Mouse (Mus musculus) CD4-positive, CD25-positive, alpha-beta regulatory T cell, adult 2 months (primary cell): ENCODE data around the gene 2310057M21Rik.
"Not testable (repeated sequence)": the region's sequence is repeated elsewhere in the genome, so short reads cannot be mapped to it uniquely, and the experiment has no call there.

Experiments used
- DNase-seq: peaks from one replicate; pipeline ENCODE4 v3.0.0-alpha.2; 2012; ENCODE audit warnings: low read depth, low spot score

The 2310057M21Rik gene

DNA sequence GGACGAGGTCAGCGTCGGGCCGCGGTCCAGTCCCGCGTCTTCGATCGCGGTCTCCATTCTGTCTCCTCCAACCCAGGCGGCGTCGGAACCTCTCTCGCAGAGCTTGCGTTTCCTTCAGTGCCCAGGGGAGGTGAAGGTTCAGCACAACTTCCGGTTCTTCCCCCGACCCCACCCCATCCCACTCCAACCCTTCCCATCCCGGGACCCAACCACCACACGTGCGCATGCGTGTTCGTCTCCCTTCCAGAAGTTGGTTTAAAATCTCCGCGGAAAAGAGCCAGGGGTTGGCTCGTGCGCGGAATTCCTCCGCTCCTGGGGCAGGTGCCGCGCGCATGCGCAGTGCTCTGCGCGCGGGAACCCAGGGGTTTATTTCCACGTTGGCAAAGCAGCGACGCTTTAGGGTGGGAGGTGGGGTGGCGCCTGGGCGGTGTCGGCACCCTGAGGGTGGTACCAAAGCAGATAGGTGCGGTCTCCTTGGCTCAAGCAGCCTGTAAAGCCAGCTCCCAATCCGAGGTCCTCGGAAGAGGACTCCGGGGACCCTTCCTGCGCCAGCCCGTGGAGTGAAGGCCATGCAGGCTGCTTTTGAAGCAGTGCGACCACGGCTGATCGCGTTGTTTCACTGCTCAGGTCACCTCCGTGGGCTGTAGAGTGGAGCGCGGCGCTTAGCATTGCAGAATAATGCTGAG, at the start of gene 2310057M21Rik:
2310057M21Rik (minus strand) TSS at position 145 of the 686 bp plus-strand sequence.
- peak; percentile 92 for DNase-seq

DNA sequence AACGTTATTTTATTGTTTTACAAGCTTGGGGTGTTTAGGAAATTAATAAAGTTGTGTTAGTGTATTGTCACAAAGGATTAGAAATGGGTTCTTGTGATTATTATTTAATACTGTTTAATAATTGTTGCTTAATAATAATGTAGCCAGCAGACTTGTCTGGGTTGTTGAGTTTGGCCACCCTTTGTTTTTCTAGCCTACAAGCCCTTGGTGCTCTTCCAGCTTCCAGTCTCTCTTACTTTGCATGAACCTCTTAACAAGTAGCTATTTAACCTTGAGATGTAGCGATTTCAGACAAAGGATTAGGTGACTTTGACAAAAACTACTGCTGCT, 49.3 kb upstream of the 2310057M21Rik start:
- no peak for DNase-seq

DNA sequence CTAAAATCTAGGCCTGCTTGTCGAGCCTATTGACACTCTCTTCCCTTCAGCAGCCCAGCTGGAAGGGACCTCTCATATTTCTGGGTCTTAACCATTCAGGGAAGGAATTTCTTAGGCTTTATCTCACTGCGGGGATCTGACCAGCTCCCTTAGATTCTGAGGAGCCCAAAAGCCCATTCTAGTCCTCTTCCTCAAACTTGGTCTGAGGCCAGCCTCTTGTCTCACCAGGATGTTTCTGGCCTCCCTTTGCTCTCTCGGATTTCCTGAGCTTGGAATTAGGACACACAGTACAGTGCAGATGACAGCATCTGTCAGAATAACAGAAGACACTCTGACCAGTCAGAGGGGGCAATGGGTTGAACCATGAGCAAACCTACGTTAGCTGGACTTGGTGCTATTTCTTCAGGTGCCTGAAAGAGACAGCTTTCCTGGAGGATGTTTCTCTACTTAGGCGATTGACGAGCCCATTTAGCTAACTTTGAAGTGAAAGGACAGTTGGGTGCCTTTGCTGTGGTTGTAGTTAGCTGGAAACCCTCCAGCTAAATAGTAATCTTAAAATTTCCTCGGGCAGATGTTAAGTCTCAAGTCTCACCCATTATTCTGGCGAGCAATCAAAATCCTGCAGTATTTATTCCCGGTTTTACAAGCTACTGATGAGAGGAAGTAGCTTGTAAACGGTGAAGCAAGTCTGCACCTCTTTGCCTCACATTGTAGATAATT, 48.8 kb upstream of the 2310057M21Rik start:
- DNase-seq: no peak

DNA sequence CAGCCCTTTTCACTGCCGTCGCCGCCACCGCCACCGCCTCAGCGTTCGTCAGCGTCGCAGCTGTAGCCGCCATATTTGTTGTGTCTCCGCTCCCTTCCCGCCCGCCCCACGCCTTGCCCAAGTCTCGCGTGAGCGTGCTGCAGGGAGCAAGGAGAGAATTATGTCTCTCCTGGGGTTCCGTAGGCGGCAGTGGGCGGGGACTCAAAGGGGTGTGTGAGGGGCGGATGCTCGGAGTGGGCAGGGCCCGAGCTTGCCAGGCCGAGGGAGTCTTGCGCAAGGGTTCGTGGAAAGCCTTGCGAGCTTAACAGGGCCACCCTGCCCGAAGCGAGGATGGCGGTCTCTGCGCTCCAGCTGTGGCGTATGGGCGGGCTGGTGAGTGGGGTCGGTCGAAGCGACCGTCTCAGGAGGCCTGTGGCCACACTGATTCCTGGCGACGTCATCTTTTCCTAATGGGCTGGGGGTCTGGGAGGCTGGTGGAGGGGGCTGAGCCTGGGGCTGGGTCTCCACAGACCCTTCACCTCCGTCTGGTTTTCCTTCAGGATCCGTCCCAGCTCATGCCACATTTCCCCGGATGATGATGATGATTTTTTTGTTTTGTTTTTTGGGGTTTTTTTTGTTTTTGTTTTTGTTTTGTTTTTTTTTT, 48.0 kb upstream of the 2310057M21Rik start, which contains the start of the genes Ikzf5 and Acadsb:
Ikzf5 (minus strand) TSS at position 106 of the 643 bp plus-strand sequence.
Acadsb (plus strand) TSS at position 186 of the 643 bp plus-strand sequence.
- DNase-seq: peak; percentile 99

DNA sequence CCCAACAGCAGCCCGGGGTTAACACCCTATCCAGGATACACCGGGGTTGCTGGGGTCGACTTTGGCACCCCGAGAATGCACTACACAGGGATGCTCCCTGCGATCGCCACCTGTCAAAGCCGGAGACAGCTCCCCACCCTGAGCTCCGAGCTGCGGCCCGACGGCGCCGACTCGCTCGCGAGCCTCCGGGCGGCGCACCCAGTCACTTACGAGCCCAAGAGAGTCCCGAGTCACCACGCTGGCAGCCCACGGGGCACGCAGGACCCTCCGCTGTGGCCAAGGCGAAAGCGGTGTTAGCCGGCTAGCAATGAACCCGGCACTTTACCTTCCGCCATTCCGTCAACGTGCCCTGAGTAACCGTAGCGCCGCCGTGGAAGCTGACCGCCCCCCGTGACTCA, 47.4 kb upstream of the 2310057M21Rik start:
- no peak for DNase-seq

DNA sequence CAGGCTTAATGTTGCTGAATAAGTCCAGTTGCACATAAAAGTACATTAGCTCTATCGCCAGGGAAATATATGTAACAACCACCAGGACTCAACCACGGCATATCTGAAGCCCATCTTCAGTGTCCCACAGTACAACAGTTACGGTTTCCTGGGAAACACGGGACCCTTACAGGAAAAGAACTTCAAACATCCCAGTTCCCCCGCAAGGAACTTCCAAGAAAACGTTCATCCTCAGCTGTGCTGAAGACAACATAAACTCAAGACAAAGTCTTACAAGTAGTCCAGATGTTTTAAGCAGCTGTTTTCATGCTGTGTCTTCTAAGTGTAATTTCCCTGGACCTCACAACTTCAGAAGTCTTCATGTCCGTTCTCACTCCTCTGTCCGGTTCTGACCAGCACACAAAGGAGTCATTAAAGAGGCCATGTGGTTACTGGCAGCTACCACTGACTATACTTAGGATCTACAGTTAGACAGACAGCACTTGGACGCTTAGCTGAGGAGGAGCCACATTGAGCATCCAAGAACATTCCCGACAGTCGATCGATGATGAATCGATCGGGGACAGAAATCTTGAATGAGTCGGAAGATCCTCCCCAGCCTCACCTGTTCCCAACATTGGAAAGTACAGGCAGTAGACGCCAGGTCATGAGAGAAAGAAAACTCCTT, 46.9 kb upstream of the 2310057M21Rik start:
- peak; percentile 9 for DNase-seq

DNA sequence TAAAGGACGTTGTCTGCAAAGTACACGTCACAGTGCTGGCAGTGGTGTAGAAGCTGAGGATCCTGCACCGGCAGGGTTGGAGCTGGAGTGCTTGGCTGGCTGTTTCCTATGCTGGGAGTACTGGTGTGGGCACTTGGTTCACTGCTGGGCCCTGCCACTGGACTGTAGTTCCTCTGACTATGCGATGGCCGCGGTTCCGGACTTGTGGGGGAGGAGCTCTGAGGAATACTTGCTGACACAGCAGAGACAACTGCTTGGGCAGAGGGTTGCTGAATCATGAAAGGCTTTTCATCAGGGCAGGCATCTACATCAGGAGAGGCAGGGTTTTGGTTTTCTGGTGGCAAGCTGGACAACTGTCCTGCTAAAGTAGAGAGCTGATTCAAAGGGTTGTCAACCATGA, 29.2 kb upstream of the 2310057M21Rik start:
- not testable (repeated sequence) for DNase-seq

DNA sequence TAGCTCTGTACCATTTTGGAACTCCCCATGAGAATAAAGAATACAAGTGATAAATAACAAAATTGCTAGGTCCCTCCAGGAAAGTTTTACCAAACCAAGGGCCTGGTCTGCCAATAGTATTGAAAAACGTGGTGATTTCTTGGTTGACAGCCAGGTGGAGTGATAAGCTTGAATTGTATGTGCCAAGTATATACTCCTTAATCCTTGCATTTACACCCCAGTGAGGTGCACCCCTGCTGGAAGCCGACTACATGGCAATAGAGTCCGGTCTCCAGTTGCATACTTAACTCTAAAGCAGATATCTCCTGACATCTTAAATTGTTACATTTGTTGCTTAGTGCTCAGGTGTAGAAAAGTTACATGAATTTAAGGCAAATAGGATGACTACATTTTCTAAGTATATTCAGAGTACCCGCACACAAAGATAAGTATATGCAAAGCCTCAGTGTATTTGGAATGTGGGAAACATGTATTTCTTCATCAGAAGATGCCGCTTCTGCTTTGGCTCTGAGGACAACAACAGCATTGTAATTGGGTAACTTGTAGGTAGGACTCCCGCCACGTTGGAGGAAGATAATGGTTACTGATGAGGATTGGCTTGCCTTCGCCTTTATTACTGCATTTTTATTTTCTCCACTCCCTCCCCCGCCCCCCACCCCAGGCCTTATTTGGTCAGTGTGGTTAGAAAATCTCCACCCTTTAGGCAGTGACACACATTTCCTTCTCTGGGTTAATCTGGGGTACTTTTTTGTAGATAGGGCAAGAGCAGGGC, 9.5 kb upstream of the 2310057M21Rik start:
- peak; percentile 39 for DNase-seq

DNA sequence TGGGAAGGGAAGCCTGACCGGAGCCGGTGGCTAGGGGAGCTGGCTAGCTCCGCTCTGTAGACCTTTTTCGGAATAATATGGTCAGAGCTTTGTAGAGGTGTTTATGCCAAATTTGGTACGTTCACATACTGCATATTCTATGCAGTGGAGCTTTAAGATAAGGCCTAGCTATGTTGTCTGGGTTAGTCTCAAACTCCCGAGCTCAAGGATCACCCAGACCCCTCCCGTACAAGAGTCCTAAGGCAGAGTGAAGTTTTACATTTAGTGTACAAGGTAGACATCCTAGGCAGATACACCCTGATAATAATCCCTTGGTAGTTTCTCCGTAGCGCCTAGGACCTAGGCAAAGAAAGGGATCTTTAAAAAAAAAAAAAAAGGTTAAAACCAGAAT, 8.9 kb upstream of the 2310057M21Rik start:
- no peak for DNase-seq

DNA sequence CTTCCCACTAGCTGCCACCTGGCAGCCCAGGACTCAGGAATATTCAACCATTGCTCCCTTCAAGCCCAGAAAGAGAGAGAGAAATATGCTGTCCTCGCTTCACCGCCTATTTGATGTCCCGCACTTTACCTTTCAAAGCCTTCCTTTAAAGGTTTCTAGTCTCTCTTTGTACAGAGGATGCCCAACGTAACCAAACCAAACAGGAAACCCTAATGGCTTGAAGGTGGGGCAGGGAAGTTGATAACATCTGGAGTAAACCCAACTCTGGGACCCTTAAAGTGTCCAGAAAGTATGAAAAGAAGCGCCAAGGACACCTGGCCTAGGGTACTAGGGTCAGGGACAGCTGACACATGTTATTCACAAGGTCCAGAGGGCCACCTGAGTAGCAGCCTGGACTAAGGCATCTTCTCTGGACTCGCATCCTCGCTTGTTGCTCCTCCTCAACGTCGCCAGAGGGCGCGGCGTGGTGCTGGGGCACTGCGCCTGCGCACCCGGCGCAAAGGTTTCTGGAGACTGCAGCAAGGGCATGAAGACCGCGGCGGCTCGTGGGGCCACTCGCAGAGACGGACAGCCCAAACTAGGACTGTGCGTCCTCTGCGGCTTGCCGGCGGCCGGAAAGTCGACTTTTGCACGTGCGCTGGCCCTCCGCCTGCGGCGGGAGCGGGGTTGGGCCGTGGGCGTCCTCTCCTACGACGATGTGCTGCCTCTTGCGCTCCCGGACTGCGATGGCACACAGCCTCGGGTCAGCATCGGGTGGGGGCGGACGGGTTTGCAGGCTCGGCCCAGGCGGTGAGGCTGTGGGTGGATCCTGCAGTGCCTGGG, 8.3 kb upstream of the 2310057M21Rik start, which contains the start of gene Pstk:
Pstk (plus strand) TSS at position 494 of the 822 bp plus-strand sequence.
- DNase-seq: peak; percentile 93

DNA sequence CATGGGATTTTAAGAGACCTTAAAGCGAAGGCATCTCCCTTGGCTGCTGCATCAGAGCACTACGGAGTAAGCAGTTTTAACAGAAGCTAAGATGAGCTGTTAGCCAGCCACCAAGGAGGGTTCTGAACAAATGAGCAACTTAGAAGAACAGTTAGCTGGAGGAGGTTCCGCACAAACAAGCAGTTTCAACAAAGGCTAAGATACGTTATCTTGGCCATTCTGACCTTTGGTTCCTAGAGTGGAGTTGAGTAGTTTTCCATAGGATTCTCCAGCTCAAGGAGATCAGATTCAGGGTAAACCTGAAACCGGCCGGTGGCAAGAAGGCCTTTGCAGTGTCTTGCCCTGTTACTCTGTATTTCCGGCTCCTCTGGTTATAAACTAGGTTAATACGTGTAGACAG, 1.6 kb upstream of the 2310057M21Rik start:
- no peak for DNase-seq

DNA sequence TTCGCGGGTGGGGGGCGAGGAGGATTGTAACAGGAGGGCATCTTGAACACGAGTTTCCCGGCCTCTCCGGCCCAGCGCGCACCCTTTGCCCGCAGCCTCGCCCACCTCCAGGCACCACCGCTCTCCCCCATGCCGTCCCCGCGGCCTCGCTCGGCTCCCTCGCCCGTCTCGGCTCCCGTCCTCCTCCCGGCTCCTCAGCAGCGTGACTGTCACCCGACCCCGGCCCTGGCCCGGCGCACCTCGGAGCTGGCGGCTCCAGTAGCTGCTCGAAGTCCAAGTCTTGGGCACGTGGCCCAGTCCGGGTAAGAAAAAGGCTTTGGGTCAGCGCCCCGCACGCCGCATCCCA, 317 bp downstream of the 2310057M21Rik start:
- DNase-seq: no peak

DNA sequence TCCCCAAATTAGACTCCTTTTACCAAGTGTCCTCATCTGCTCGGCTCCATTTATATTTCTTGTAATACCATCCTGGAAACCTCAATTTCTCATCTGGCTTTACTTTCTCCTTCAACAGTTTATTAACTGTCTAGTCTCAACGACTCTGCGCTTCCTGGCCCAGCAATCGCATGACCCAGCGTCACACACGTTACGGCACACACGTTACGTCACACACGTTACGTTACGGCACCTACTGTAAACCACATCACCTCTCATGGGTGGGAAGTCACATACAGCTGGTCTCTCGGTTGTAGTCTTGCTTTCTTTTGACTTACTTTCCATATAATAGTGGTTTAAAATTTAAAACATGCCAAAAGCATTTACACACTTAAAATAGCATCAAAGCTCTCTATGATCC, 6.5 kb downstream of the 2310057M21Rik start:
- no peak for DNase-seq

DNA sequence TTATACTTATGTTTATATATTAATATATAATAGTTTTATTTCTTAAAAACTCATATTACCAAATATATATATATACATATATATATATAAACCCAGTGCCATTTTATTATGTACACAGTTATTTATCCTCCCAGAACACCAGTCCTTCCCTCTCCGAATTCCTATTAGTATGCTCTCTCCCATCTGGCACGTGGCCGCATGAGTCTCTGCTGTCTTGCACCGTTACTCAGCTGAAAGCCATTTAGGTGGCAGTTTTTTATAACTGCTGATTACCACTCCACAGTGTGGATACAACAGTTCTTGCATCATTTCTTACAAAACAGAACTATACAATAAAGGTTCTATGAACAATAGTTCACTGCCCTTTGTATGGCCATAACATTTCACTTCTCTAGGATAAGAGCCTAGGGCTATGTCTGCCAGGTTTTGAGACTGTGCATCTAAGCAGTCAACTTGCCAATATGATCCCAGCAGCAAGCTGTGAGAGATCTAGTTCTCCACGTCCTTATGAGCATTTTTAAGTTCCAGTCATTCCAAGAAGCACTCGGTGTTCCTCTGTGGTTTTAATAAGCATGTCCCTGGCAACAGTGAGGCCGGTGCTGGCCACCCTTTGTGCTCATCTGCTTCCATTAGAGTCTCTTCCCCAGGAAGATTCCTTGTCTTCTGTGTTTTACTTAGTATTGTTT, 16.6 kb downstream of the 2310057M21Rik start:
- DNase-seq: no peak

DNA sequence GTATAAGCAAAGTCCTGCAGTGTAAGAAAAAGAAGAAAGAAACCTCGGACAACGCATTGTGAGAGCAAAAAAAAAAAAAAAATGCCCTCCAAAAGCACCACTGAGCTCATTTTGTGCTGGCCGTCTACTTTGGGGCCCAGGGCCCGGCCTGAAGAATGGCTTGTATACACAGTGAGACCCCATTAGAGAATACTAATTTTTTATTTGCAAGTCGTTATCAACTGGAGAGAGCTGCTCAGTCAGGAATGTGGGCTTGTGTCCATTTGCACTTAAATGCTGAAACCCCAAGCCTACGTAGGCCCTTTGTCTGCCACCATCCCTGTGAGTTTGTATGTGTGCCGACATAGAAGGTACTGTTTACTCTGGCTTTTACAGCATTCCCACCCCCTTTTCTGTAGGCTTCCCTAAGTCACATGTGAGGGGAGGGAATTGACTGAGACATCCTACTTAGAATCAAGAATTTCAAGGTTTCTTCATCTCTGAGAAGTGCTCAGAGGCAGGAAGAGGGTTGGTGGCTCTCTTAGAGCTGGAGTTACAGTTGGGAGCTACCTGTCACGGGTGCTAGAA, 25.0 kb downstream of the 2310057M21Rik start:
- no peak for DNase-seq

DNA sequence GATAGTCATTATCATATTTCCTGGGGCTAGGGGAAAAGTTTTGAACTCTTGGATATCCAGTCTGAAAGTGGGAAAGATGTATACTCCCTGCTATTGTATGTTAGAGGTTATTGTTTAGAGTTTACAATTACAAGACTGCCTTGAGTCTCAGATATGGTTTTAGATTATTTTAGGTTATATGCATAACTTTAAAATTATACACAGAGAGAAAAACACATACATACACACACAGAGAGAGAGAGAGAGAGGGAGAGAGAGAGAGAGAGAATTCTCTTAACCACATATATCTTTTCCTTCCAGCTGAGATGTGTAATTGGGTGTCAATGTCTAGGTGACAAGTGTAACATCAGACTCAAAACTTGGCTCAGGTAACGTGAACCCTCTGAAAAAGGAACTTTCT, 29.0 kb downstream of the 2310057M21Rik start, which contains the start of gene Fam24a:
Fam24a (plus strand) TSS at position 301 of the 400 bp plus-strand sequence.
- no peak for DNase-seq

DNA sequence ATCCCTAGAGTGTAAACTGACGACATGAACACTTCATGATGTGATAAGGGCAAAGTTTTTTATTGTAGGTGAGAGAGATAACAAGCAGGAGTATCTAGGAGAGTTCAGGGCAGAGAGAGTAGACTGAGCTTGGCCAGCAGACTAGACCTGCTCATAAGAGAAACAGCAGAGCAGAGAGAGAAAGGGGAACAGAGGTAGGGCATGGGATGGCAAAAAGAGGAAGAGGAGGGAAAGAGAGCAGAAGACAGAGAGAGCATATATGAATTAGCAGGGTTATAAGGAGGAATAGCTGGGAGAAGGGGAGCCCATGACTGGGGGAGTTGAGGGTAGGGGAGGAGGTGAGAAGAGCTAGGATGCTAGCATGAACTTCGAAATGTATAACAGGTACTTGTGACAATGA, 30.9 kb downstream of the 2310057M21Rik start:
- no peak for DNase-seq

DNA sequence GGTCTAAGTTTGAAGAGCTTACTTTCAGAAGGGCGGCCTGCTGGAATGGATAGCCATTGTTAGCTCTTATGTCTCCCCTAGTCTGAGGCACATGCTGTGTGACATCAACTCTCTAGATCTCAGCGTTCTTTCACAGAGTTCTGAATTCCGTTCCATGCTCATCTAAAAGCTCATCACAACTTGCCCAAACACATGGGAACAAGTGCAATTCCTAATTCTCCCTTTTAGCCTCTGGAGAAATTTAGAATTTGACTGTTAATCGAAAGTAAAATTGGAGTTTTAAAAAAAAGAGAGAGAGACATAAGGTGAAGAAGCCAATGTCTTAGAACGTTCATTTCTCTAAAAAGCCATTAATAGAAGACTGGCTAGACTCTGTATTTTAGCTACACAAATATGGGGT, 33.1 kb downstream of the 2310057M21Rik start, which contains the start of gene Fam24b:
Fam24b (minus strand) TSS at position 101 of the 400 bp plus-strand sequence.
- no peak for DNase-seq

DNA sequence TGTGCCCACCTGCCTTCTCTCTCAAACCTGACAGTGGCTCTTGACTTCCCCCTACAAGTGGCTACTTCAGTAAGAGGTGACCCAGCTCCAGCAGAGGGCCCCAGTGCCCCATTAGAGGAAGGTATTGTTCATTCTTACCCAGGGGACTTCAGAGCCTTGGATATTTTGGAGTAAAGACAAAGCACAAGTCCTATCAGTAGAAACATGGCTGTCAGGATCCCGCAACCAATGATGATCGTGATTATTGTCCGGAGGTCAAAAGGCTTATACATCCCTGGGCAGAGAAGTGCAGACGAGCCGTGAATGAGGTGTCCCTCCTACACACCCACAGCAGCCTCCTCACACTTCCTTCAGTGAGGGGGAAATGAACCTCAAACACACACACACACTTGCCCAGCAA, 35.5 kb downstream of the 2310057M21Rik start:
- no peak for DNase-seq
